Mouse (Mus musculus) brain, embryonic 14.5 days (tissue): ENCODE data around the gene Pigo.

ENCODE experiments used
- CTCF ChIP-seq: fragments of 200-500 bp; IDR thresholded peaks from 2 replicates; pipeline ENCODE4 v1.5.1; 2012; ENCODE audit warnings: inconsistent platforms, mild to moderate bottlenecking, moderate library complexity, borderline replicate concordance; ENCODE audit not compliant: insufficient read depth, insufficient read length; ENCODE audit errors: extremely low read depth
- POLR2A ChIP-seq: fragments of 200-500 bp; IDR thresholded peaks from 2 replicates; pipeline ENCODE4 v1.6.1; 2012; ENCODE audit warnings: mild to moderate bottlenecking, inconsistent platforms, borderline replicate concordance; ENCODE audit not compliant: poor library complexity, insufficient read depth, insufficient read length, severe bottlenecking; ENCODE audit errors: extremely low read depth

DNA sequence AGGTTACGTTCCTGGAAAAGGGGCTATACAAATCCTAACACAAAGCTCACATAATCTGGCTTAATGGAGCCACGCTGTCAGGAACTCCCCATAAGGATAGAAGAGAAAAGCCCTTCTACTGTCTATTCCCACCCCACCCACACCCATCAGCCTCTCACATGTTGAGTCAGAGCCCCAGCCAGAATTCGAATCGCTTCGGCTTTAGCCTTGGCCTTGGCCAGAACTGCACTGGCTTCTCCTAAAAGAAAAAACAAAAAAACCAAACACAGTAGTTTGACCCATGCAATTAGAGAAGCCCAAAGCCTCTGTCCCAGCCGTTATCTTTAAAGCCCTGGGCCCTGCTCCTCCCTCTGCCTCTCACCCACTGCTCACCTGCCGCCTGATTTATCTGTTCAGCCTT, 3.5 kb upstream of the Pigo start:
- TF ChIP-seq CTCF (no peak), POLR2A (no peak)
